Mouse (Mus musculus): ENCODE results near the gene Adcy3.
"Not testable (repeated sequence)": the region's sequence is repeated elsewhere in the genome, so short reads cannot be mapped to it uniquely, and the experiment has no call there.

Gene Adcy3

GRCm38 (mm10) chr12:4184648-4185047 lies 51.7 kb downstream of the Adcy3 start:
- no peak for DNase-seq

DNA sequence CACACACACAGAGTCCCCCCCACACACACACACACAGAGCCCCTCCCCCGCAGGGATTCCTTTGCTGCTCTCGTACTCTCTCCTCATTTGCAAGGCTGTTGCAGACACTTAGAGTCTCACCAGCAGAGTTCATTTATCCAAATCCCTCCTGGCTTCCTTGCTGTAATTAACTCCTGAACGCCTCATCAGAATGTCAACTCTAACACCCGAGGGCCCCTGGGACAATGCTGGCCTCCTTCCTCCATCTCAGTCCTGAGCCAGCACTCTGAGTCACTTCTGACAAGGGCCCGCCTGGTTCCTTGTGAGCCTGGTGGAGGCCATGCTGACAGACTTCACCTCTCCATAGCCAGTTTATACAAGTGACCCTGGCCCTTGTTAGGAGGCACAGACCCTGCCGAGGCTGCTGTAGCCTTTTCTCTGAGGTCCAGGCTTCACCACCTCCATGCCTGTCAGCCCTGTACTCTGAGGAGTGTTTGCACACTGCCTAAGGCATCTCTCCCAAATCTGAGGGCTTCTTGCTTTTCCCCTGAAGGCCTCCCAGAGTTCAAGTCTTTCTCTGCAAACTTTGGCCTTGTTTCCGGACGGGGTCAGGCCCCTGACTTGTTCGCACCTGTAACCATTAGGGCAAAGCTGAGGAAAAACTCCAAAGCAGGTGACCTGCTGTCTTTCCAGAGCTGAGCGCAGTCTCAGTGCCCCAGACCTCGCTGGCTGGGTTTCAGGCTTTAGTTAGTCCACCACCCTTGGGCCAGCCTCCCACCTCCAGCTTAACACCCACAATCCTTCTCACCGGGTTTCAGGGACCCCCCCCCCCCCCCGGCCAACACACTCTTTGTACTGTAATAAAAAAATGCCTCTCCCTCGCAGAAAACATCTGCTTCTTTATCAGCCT lies 55.5 kb downstream of the Adcy3 start:
- peak; percentile 71 for DNase-seq

DNA sequence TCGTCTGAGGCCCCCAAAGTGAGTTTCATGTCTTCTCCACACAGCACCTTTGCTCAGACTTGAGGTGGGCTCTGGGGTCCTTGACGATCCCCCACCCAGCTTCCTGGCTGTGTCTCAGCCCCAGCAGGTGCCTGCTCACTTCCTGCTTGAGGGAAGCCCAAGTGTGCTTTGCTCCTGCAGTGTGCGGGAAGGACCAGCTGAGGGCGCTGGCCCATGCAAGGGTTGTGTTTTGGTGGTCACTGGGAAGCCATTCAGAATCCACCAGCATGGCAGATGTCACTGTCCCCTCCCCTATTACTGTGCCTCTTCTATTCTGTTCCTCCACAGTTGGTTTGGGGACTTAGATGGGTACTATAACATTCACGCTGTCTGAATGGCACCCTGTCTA lies 56.2 kb downstream of the Adcy3 start:
- peak; percentile 65 for DNase-seq

- DNase-seq = peak; percentile 36
Observed at GRCm38 (mm10) chr12:4192514-4192913, 59.6 kb downstream of the Adcy3 start.

GRCm38 (mm10) chr12:4193025-4193740 lies 60.3 kb downstream of the Adcy3 start:
- DNase-seq = peak; percentile 35

GRCm38 (mm10) chr12:4194643-4195042 lies 61.7 kb downstream of the Adcy3 start:
- no peak for DNase-seq

DNA sequence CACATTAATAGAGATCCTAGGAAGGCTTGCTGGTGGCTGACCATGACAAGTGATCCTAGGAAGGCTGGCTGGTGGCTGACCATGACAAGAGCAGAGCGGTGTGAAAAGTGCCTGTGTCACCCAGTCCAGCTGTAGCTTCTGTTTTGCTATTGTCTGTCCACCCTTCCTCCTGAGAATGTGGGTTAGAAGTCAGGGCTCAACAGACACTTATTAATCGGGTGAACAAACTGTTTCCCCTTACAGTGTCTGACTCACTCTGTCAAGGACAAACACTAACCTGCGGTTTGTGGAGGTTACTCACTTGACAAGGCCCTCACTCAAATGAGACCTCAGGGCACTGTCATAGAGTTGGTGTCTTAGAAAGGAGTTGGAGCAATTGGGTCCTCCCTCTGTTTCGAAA lies 65.8 kb downstream of the Adcy3 start:
- no peak for DNase-seq

DNA sequence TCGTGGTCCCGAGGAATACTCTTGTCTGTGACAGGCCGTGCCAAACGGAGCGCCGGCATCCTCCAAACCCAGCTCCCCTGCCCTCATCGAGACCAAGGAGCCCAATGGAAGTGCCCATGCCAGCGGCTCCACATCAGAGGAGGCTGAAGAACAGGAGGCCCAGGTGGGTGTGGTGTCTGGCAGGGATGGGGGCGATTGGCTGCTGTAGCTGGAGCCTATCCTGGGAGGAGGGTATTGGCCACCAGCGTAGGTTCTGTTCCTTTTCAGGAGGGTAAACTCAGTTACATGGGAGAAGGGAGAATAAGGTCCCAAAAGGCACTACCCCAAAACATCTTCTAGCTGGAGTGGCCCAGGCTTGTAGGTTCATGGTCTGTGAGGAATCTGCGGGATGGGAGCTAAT lies 66.4 kb downstream of the Adcy3 start:
- DNase-seq = no peak

- DNase-seq = no peak
Observed at GRCm38 (mm10) chr12:4201454-4202200, 68.7 kb downstream of the Adcy3 start.

DNA sequence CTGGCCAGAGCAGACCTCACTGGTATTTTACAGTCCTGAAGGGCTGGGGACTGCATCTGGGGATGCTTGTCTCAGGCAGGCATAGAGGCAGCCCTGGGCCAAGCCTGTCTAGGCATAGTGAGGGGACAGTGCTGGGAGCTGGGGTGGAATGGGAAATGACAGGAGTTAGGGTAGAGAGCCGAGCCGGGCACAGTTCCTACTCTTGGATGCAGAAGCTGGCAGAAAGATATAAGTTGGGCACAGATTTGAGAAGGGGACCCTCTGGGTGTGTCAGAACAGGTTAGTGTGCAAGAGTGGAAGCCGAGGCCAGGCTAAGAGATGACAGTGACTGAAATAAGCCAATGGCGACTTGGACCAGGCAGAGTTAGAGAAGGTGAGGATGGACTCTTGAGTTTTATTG lies 69.3 kb downstream of the Adcy3 start:
- DNase-seq = no peak

DNA sequence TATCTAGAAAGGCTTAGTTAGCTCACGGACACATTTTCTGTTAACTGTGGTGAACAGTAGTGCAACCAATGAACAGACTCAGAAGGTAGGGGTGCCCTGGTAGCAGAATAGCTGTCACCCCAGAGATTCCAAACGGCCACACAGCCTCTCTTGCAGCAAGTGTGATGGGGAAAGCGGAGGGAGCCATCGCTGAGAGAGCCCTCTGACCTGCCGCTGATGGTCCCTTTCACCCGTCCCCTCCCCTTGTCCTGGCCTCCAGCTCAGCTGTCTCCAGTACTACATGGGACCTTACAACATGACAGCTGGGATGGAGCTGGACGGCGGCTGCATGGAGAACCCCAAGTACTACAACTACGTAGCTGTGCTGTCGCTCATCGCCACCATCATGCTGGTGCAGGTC lies 73.2 kb downstream of the Adcy3 start:
- DNase-seq = no peak

GRCm38 (mm10) chr12:4208405-4209133 lies 75.7 kb downstream of the Adcy3 start:
- peak; percentile 66 for DNase-seq

DNA sequence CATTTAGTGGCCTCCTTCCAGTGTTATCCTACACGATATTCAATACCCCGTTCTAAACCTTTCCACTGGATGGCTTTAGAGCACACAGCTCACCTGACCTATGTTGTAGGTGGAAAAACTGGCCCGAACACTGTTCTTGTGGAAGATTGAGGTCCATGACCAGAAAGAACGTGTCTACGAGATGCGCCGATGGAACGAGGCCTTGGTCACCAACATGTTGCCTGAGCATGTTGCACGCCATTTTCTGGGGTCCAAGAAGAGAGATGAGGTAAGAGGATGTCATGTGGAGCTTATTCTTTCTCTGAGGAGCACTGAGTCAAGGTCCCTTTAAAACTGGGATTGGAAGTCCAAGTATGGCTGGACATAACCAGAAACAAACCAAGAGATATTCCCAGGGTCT lies 76.3 kb downstream of the Adcy3 start:
- no peak for DNase-seq

GRCm38 (mm10) chr12:4211174-4211573 lies 78.3 kb downstream of the Adcy3 start:
- no peak for DNase-seq

DNA sequence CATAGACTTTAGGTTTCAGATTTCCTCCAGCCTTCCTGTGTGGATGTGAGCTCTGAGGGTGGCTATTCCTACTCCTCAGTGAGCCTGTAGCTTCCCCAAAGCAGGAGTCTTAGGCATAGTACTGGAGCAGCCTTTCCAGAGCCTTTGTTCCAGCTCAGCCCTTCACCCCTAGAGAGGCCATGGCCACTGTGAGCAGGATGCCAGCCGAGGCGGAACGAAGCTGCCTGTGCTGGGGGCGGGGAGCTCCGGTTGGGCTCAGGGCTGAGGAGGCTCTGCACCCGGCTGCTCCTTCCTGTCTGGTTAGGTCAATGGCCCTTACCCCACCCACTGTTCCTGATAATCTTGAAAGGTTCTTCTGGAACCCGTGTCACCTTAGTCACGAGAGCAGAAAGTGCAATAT lies 80.0 kb downstream of the Adcy3 start:
- no peak for DNase-seq

DNA sequence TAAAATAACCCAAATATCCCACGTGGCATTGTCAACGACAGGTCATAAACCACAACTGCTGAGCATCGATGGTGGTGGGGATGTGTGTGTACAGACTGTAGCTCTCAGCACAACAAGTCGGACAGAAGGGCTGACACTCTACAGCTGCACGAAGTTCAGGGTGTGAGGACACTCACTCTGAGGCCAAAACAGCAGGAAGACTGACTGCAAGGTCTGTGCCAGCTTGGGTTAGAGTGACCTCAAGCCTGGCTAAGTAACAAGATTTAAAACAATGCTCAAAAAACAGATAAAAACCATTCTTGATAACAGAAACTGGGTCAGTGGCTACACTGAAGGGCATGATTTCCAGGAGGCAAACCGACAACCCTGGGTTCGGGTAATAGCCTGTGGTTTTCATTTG lies 97.3 kb downstream of the Adcy3 start:
- no peak for DNase-seq

DNA sequence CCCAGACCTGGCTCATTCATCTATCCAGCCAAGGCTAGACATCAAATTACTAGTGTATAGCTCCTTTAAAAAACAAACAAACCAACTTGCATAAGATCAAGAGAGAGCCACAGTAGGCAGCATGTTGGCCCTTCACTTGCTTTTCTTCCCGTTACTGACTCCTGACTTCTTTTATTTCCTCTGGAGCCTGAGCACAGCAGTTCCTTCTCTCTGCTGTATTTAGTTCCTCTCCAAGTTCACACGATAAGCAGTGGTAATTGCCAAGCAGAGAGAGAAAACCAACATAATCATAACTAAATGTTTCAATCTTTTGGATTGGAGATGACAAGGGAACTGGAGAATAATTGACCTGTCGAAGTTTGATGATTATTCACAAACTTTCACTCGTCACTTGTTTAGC lies 99.9 kb downstream of the Adcy3 start:
- no peak for DNase-seq

DNA sequence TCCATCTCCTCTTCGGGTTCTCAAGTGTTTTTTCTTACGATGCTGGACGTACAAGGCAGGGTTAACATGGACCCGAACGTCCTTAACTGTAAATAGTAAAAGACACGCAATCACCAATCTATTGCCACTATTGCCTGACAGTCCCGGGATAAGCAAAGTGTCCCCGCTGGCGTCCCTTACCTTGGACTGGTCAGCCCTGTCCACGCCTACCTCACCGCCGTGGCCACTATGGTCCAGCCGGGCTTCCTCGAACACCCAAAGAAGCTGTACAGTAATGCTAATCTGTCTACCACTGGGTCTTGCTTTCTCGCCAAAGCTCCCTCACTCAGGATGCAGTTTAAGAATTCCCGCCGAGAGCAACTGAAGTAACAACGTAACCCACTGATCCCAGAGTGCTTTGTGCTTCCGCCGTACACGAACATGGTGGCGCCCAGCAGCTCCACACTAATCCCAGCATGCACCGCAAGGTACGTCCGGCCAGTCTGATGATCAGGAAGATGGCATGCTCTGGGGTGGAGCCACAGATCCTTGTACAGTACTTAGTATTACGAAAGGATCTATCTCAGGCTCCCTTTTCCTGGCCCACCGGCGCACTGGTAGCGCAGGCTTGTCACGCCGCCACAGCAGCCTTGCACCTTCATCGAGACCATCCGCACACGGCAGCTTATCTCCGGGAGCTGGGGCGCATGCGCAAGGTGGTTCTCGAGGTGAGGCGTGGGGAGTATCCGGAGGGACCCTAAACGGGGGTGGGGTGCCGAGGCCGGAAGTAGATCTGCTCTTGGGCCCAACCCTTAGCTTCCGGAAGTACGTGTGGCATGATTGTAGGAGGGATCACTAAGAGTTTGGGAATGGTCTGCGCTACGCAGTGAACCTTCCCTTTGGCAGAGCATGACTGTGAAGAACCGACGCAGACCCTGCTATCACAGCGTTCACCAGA lies 100.9 kb downstream of the Adcy3 start, which contains the start of the genes Ptrhd1 and Cenpo:
Ptrhd1 (plus strand) TSS at position 456 of the 937 bp plus-strand sequence.
Cenpo (minus strand) TSS at position 723 of the 937 bp plus-strand sequence.
- peak; percentile 98 for DNase-seq

- no peak for DNase-seq
Observed at GRCm38 (mm10) chr12:4237481-4237880, 104.6 kb downstream of the Adcy3 start.

GRCm38 (mm10) chr12:4240281-4240680 lies 107.4 kb downstream of the Adcy3 start:
- DNase-seq = not testable (repeated sequence)

GRCm38 (mm10) chr12:4243805-4244204 lies 110.9 kb downstream of the Adcy3 start:
- DNase-seq = no peak

All from retina, postnatal 1 day (tissue).